Mouse (Mus musculus): ENCODE data around the gene Gpr161. TPM values are rescaled to one million over a fixed set of nuclear protein-coding genes. Genes with fewer than 3 reads are reported as not detected.

The Gpr161 gene
- polyA plus RNA-seq, 1 experiment, result 4.0 TPM

DNA sequence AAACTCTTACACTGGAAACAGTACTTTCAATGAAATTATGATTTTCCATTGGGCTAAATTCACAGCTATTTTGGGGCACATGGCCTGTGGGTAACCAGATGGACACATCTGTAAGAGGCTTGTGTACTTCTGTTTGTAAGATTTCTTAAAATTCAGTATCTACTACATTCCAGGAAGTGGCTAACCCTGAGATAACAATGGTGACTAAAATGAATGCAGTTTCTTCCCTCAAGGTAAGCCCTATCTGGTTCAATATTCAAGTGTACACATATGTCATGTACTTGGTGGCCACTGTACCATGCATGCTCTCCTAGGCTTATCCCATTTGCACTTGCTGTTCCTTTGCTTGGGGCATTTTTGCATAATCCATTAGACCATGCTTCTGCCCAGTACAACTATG, 35.3 kb downstream of the Gpr161 start:
- Histone ChIP-seq H3K4me3 (ENCODE audit: insufficient read depth, poor library complexity, severe bottlenecking) (no peak overlapping the region), H3K27me3 (ENCODE audit: control insufficient read depth, insufficient read depth, insufficient read length) (no peaks in the 10 kb centered on the region), H3K79me3 (ENCODE audit: low read depth) (no peaks in the 10 kb centered on the region), H3K36me3 (ENCODE audit: control insufficient read depth, insufficient read depth) (no peaks in the 10 kb centered on the region), H3K79me2 (ENCODE audit: control insufficient read depth, insufficient read depth) (no peaks in the 10 kb centered on the region), H3ac (ENCODE audit: control insufficient read depth, insufficient read length, low read depth) (no peak overlapping the region)
- TF ChIP-seq MYOD1 (IDR thresholded peaks at IDR 0.05; ENCODE audit: control insufficient read depth, insufficient read length, low read depth) (no peak), MYOG (IDR thresholded peaks at IDR 0.05; ENCODE audit: control insufficient read depth, extremely low read depth, insufficient read length) (no peak), FOSL1 (IDR thresholded peaks at IDR 0.05; ENCODE audit: insufficient read depth, low read length, poor library complexity, severe bottlenecking) (no peak), CTCF (IDR thresholded peaks at IDR 0.05; ENCODE audit: control insufficient read depth, insufficient read depth, insufficient read length) (no peak), USF1 (IDR thresholded peaks at IDR 0.05; ENCODE audit: low read depth) (no peak), MAX (IDR thresholded peaks at IDR 0.05) (no peak), CEBPB (IDR thresholded peaks at IDR 0.05; ENCODE audit: low read depth) (no peak)

GRCm38 (mm10) chr1:165332797-165333196, 37.2 kb downstream of the Gpr161 start:
- no peak overlapping the region for H3K4me3 ChIP-seq (ENCODE audit: insufficient read depth, poor library complexity, severe bottlenecking)
- no peaks in the 10 kb centered on the region for H3K79me3 ChIP-seq (ENCODE audit: low read depth)
- H3K79me2 ChIP-seq (ENCODE audit: control insufficient read depth, insufficient read depth), result no peaks in the 10 kb centered on the region
- H3K36me3 ChIP-seq (ENCODE audit: control insufficient read depth, insufficient read depth), result no peaks in the 10 kb centered on the region
- no peak for TF ChIP-seq MYOG (IDR thresholded peaks at IDR 0.05; ENCODE audit: control insufficient read depth, extremely low read depth, insufficient read length)
- H3ac ChIP-seq (ENCODE audit: control insufficient read depth, insufficient read length, low read depth), result no peak overlapping the region
- no peaks in the 10 kb centered on the region for H3K27me3 ChIP-seq (ENCODE audit: control insufficient read depth, insufficient read depth, insufficient read length)

- no peaks in the 10 kb centered on the region for H3K27me3 ChIP-seq (ENCODE audit: control insufficient read depth, insufficient read depth, insufficient read length)
- H3K36me3 ChIP-seq (ENCODE audit: control insufficient read depth, insufficient read depth), result no peaks in the 10 kb centered on the region
- no peaks in the 10 kb centered on the region for H3K79me2 ChIP-seq (ENCODE audit: control insufficient read depth, insufficient read depth)
- H3ac ChIP-seq (ENCODE audit: control insufficient read depth, insufficient read length, low read depth), result no peak overlapping the region
- TF ChIP-seq MYOG (IDR thresholded peaks at IDR 0.05; ENCODE audit: control insufficient read depth, extremely low read depth, insufficient read length), result no peak
- no peak for TF ChIP-seq CTCF (IDR thresholded peaks at IDR 0.05; ENCODE audit: control insufficient read depth, insufficient read depth, insufficient read length)
- TF ChIP-seq FOSL1 (IDR thresholded peaks at IDR 0.05; ENCODE audit: insufficient read depth, low read length, poor library complexity, severe bottlenecking), result no peak
- TF ChIP-seq USF1 (IDR thresholded peaks at IDR 0.05; ENCODE audit: low read depth), result no peak
- no peak overlapping the region for H3K4me3 ChIP-seq (ENCODE audit: insufficient read depth, poor library complexity, severe bottlenecking)
- H3K79me3 ChIP-seq (ENCODE audit: low read depth), result no peaks in the 10 kb centered on the region
Measured at GRCm38 (mm10) chr1:165342126-165342525, 46.5 kb downstream of the Gpr161 start.

- TF ChIP-seq USF1 (IDR thresholded peaks at IDR 0.05; ENCODE audit: low read depth), result no peak
- TF ChIP-seq FOSL1 (IDR thresholded peaks at IDR 0.05; ENCODE audit: insufficient read depth, low read length, poor library complexity, severe bottlenecking), result no peak
- no peak for TF ChIP-seq CEBPB (IDR thresholded peaks at IDR 0.05; ENCODE audit: low read depth)
- TF ChIP-seq MAX (IDR thresholded peaks at IDR 0.05), result no peak
- no peak for TF ChIP-seq MYOG (IDR thresholded peaks at IDR 0.05; ENCODE audit: control insufficient read depth, extremely low read depth, insufficient read length)
- TF ChIP-seq MYOD1 (IDR thresholded peaks at IDR 0.05; ENCODE audit: control insufficient read depth, insufficient read length, low read depth), result no peak
- no peak for TF ChIP-seq CTCF (IDR thresholded peaks at IDR 0.05; ENCODE audit: control insufficient read depth, insufficient read depth, insufficient read length)
- no peaks in the 10 kb centered on the region for H3K79me3 ChIP-seq (ENCODE audit: low read depth)
- no peaks in the 10 kb centered on the region for H3K36me3 ChIP-seq (ENCODE audit: control insufficient read depth, insufficient read depth)
- no peak overlapping the region for H3K4me3 ChIP-seq (ENCODE audit: insufficient read depth, poor library complexity, severe bottlenecking)
- no peaks in the 10 kb centered on the region for H3K79me2 ChIP-seq (ENCODE audit: control insufficient read depth, insufficient read depth)
- no peak overlapping the region for H3ac ChIP-seq (ENCODE audit: control insufficient read depth, insufficient read length, low read depth)
- no peaks in the 10 kb centered on the region for H3K27me3 ChIP-seq (ENCODE audit: control insufficient read depth, insufficient read depth, insufficient read length)
Measured at GRCm38 (mm10) chr1:165344453-165344852, 48.9 kb downstream of the Gpr161 start.

DNA sequence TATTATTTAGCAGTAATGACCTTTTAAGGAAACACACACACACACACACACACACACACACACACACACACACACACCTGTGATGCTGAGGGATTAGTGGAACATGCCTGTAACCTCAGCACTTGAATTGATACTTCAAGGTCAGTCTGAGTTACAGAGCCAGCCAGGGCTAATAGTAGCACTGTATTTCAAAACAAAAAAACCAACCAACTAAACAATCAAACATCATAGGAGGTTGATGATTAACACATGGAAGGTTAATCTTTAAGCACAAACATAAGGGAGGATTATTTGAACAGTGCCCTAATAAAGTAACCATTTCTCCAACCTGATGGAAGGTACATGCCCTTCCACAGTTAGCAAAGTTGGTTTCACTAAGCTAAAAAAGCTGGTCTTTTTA, 53.0 kb downstream of the Gpr161 start:
- Histone ChIP-seq H3ac (ENCODE audit: control insufficient read depth, insufficient read length, low read depth) (no peak overlapping the region), H3K79me3 (ENCODE audit: low read depth) (no peaks in the 10 kb centered on the region), H3K27me3 (ENCODE audit: control insufficient read depth, insufficient read depth, insufficient read length) (no peaks in the 10 kb centered on the region), H3K36me3 (ENCODE audit: control insufficient read depth, insufficient read depth) (peaks cover 4% of the 10 kb centered on the region), H3K79me2 (ENCODE audit: control insufficient read depth, insufficient read depth) (no peaks in the 10 kb centered on the region), H3K4me3 (ENCODE audit: insufficient read depth, poor library complexity, severe bottlenecking) (no peak overlapping the region)
- TF ChIP-seq CTCF (IDR thresholded peaks at IDR 0.05; ENCODE audit: control insufficient read depth, insufficient read depth, insufficient read length) (no peak), MAX (IDR thresholded peaks at IDR 0.05) (no peak), MYOD1 (IDR thresholded peaks at IDR 0.05; ENCODE audit: control insufficient read depth, insufficient read length, low read depth) (no peak), MYOG (IDR thresholded peaks at IDR 0.05; ENCODE audit: control insufficient read depth, extremely low read depth, insufficient read length) (no peak), FOSL1 (IDR thresholded peaks at IDR 0.05; ENCODE audit: insufficient read depth, low read length, poor library complexity, severe bottlenecking) (no peak), CEBPB (IDR thresholded peaks at IDR 0.05; ENCODE audit: low read depth) (no peak)

GRCm38 (mm10) chr1:165356347-165356746, 60.8 kb downstream of the Gpr161 start:
- no peak for TF ChIP-seq MAX (IDR thresholded peaks at IDR 0.05)
- TF ChIP-seq CTCF (IDR thresholded peaks at IDR 0.05; ENCODE audit: control insufficient read depth, insufficient read depth, insufficient read length), result no peak
- no peak for TF ChIP-seq FOSL1 (IDR thresholded peaks at IDR 0.05; ENCODE audit: insufficient read depth, low read length, poor library complexity, severe bottlenecking)
- no peak for TF ChIP-seq USF1 (IDR thresholded peaks at IDR 0.05; ENCODE audit: low read depth)
- TF ChIP-seq MYOG (IDR thresholded peaks at IDR 0.05; ENCODE audit: control insufficient read depth, extremely low read depth, insufficient read length), result no peak
- no peaks in the 10 kb centered on the region for H3K27me3 ChIP-seq (ENCODE audit: control insufficient read depth, insufficient read depth, insufficient read length)
- H3K4me3 ChIP-seq (ENCODE audit: insufficient read depth, poor library complexity, severe bottlenecking), result no peak overlapping the region
- no peaks in the 10 kb centered on the region for H3K79me3 ChIP-seq (ENCODE audit: low read depth)
- no peaks in the 10 kb centered on the region for H3K36me3 ChIP-seq (ENCODE audit: control insufficient read depth, insufficient read depth)
- H3K79me2 ChIP-seq (ENCODE audit: control insufficient read depth, insufficient read depth), result no peaks in the 10 kb centered on the region
- no peak overlapping the region for H3ac ChIP-seq (ENCODE audit: control insufficient read depth, insufficient read length, low read depth)
